Mouse (Mus musculus) hindbrain, embryonic 15.5 days (tissue): ENCODE measurements around the gene Fubp1. TPM values are rescaled to one million over a fixed set of nuclear protein-coding genes. Genes with fewer than 3 reads are reported as not detected.
"Not testable (repeated sequence)": the region's sequence is repeated elsewhere in the genome, so short reads cannot be mapped to it uniquely, and the experiment has no call there.

Experiments used
- ATAC-seq: fragments of 200-750 bp; cut with Nextera tagmentation; 2 replicates; pipeline ENCODE4 v1.8.0; 2017; ENCODE audit warnings: low read depth, moderate number of reproducible peaks, moderate TSS enrichment; ENCODE audit not compliant: low FRiP score
- H3K27ac ChIP-seq: fragments of 300-500 bp; sonication (generic); replicated peaks from 2 replicates; pipeline ENCODE4 v1.5.1; 2015; ENCODE audit warnings: mild to moderate bottlenecking, inconsistent platforms
- H3K27me3 ChIP-seq: fragments of 300-500 bp; sonication (generic); 2 replicates; pipeline ENCODE4 v1.6.1; 2015; ENCODE audit warnings: control low read depth, inconsistent platforms
- H3K36me3 ChIP-seq: fragments of 300-500 bp; sonication (generic); 2 replicates; pipeline ENCODE4 v1.6.1; 2015; ENCODE audit warnings: control low read depth, inconsistent platforms
- H3K4me1 ChIP-seq: fragments of 300-500 bp; sonication (generic); replicated peaks from 2 replicates; pipeline ENCODE4 v1.6.1; 2015; ENCODE audit warnings: control low read depth, inconsistent platforms
- H3K4me2 ChIP-seq: fragments of 300-500 bp; sonication (generic); 2 replicates; pipeline ENCODE4 v1.6.1; 2015; ENCODE audit warnings: moderate library complexity, mild to moderate bottlenecking, inconsistent platforms
- H3K4me3 ChIP-seq: fragments of 300-500 bp; sonication (generic); 2 replicates; pipeline ENCODE4 v1.5.1; 2015; ENCODE audit warnings: mild to moderate bottlenecking, inconsistent platforms
- H3K9ac ChIP-seq: fragments of 300-500 bp; sonication (generic); 2 replicates; pipeline ENCODE4 v1.6.1; 2015; ENCODE audit warnings: inconsistent platforms
- H3K9me3 ChIP-seq: fragments of 300-500 bp; sonication (generic); 2 replicates; pipeline ENCODE4 v1.6.1; 2016; ENCODE audit warnings: control low read depth, inconsistent platforms
- WGBS: fragments of 180-500 bp; shearing (Covaris S2); methylation state at CpG from one replicate; pipeline ENCODE4 v1.1.7; 2015; 5-methylcytosine and 5-hydroxymethylcytosine counted together
- polyA plus RNA-seq: library from polyadenylated mRNA; unstranded; fragments of >200 nt; fragmentation: Nextera tagmentation; extraction: Ambion mirVana; gene quantifications from 2 replicates; pipeline ENCODE4 v1.2.1, GENCODE M21; 2015

The Fubp1 gene
- polyA plus RNA-seq, 1 experiment from 2014 or later, result 201 TPM

DNA sequence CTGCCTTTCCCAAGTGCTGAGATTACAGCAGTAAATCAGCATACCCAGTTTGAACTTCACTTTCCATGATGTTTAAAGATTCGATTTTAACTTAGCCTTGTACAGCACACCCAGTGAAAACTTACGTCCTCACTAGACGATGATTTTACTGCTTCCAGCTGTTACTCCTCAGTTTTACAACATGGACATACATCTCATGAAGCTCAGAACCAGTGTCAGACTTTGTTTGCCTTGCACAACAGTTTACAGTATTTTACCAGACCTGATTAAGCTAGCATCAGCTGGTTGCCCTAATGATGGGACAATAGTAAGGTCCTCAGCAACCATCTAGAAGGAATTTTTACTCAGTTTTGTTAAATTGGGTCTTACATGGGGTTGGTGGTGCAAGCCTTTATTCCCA lies 30.9 kb downstream of the Fubp1 start:
- 84% methylated on average over 3 of the region's 3 CpGs for WGBS
- H3K9me3 ChIP-seq, result no peaks in the 10 kb centered on the region

DNA sequence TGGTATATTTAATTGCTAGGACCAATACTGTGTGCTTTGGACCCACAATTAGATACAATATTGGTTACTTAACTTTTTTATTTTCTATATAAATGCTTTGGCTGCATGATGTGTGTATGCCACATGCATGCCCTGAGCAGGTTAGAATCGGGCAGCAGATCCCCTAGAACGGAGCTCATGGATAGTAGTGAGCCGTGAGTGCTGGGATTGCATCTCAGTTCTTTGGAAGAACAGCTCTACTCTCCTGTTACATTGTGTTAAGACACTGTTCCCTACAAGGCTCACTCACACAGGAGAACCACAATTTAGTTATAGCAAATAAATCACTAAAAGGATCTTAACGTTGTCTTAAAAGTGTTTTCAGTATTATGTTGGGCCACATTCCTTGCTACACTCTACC lies 33.1 kb downstream of the Fubp1 start:
- WGBS, result 79% methylated on average over 4 of the region's 4 CpGs

More for the DNA sequence above, 30.9 kb downstream of the Fubp1 start:
- Histone ChIP-seq H3K27me3 (no peaks in the 10 kb centered on the region), H3K9ac (no peak overlapping the region), H3K4me1 (no peaks in the 10 kb centered on the region), H3K27ac (no peak overlapping the region), H3K4me2 (no peak overlapping the region), H3K36me3 (peaks cover 17% of the 10 kb centered on the region), H3K4me3 (no peak overlapping the region)
- no peak for ATAC-seq

GRCm38 (mm10) chr3:152245273-152245910 lies 35.2 kb downstream of the Fubp1 start:
- no peak overlapping the region for H3K4me3 ChIP-seq
- no peak for ATAC-seq
- H3K27me3 ChIP-seq, result no peaks in the 10 kb centered on the region
- no peaks in the 10 kb centered on the region for H3K9me3 ChIP-seq
- H3K4me1 ChIP-seq, result no peaks in the 10 kb centered on the region
- H3K9ac ChIP-seq, result no peak overlapping the region
- 82% methylated on average over 5 of the region's 5 CpGs for WGBS
- no peak overlapping the region for H3K4me2 ChIP-seq
- H3K27ac ChIP-seq, result no peak overlapping the region
- H3K36me3 ChIP-seq, result no peaks in the 10 kb centered on the region; the same call in 1 of the 2 replicates

More for the DNA sequence above, 33.1 kb downstream of the Fubp1 start:
- H3K4me1 ChIP-seq, result no peaks in the 10 kb centered on the region
- H3K27ac ChIP-seq, result no peak overlapping the region
- no peaks in the 10 kb centered on the region for H3K9me3 ChIP-seq
- H3K4me2 ChIP-seq, result no peak overlapping the region
- no peaks in the 10 kb centered on the region for H3K27me3 ChIP-seq
- H3K36me3 ChIP-seq, result peaks cover 9% of the 10 kb centered on the region
- no peak overlapping the region for H3K4me3 ChIP-seq
- ATAC-seq, result no peak
- H3K9ac ChIP-seq, result no peak overlapping the region

GRCm38 (mm10) chr3:152247708-152248107 lies 37.5 kb downstream of the Fubp1 start:
- Histone ChIP-seq H3K4me2 (no peak overlapping the region), H3K4me1 (no peaks in the 10 kb centered on the region), H3K36me3 (no peaks in the 10 kb centered on the region), H3K9me3 (no peaks in the 10 kb centered on the region), H3K27me3 (no peaks in the 10 kb centered on the region), H3K27ac (no peak overlapping the region), H3K9ac (no peak overlapping the region), H3K4me3 (no peak overlapping the region)
- ATAC-seq, result no peak
- WGBS, result 89% methylated on average over 12 of the region's 12 CpGs

DNA sequence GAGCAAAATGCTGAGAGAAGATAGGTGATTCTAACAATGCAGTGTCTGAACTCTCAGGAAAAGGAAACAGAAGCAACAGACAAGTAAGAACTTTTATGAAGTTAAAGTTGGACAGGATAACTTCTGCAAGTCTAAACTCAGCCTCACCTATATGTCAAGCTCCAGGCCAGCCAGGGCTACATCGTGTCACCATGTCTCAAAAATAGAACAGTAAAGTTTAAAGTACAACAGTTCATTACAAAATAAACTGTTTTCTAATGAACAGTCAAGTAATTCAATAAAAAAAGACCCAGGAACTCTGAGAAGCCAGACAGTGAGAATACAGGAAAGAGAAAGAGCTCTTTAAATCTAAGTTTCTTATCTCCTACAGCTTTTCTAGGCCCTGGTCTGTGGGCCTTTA lies 40.3 kb downstream of the Fubp1 start:
- WGBS, result 91% methylated on average over 1 of the region's 1 CpGs
- no peaks in the 10 kb centered on the region for H3K36me3 ChIP-seq
- no peak overlapping the region for H3K4me2 ChIP-seq
- no peak overlapping the region for H3K9ac ChIP-seq
- H3K27ac ChIP-seq, result no peak overlapping the region
- no peak for ATAC-seq
- H3K27me3 ChIP-seq, result no peaks in the 10 kb centered on the region
- H3K9me3 ChIP-seq, result no peaks in the 10 kb centered on the region
- H3K4me3 ChIP-seq, result no peak overlapping the region
- H3K4me1 ChIP-seq, result no peaks in the 10 kb centered on the region

GRCm38 (mm10) chr3:152257528-152257927 lies 47.3 kb downstream of the Fubp1 start:
- Histone ChIP-seq H3K27me3 (no peaks in the 10 kb centered on the region), H3K4me1 (no peaks in the 10 kb centered on the region), H3K27ac (no peak overlapping the region), H3K9ac (no peak overlapping the region), H3K4me2 (no peak overlapping the region), H3K9me3 (no peaks in the 10 kb centered on the region), H3K36me3 (no peaks in the 10 kb centered on the region), H3K4me3 (no peak overlapping the region)
- 90% methylated on average over 3 of the region's 3 CpGs for WGBS
- ATAC-seq, result no peak

DNA sequence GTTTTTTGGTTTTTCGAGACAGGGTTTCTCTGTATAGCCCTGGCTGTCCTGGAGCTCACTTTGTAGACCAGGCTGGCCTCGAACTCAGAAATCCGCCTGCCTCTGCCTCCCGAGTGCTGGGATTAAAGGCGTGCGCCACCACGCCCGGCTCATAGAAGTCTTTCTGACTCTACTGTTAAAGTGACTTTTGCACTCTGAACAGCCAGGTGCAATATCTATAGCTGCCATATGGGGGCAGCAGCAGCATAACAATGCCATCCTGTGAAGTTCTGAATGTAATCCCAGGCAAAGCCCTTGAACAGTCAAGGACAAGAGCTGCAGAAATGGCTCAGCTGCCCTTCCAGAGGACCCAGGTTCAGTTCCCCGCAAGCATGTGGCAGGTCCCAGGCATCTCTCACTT lies 49.2 kb downstream of the Fubp1 start:
- H3K4me2 ChIP-seq, H3K27me3 ChIP-seq, H3K4me3 ChIP-seq, H3K36me3 ChIP-seq, H3K27ac ChIP-seq, H3K9me3 ChIP-seq, H3K4me1 ChIP-seq, H3K9ac ChIP-seq: not testable (repeated sequence)
- 34% methylated on average over 8 of the region's 9 CpGs for WGBS
- ATAC-seq, result 0 out of 2 replicates have a peak, but pooled peaks have one; percentile 17

GRCm38 (mm10) chr3:152260362-152260761 lies 50.1 kb downstream of the Fubp1 start:
- Histone ChIP-seq H3K36me3 (no peaks in the 10 kb centered on the region), H3K9me3 (no peaks in the 10 kb centered on the region), H3K4me1 (peaks cover 8% of the 10 kb centered on the region), H3K9ac (no peak overlapping the region), H3K4me2 (no peak overlapping the region), H3K4me3 (no peak overlapping the region), H3K27ac (no peak overlapping the region), H3K27me3 (peaks cover 10% of the 10 kb centered on the region)
- no peak for ATAC-seq
- WGBS, result 91% methylated on average over 1 of the region's 1 CpGs

DNA sequence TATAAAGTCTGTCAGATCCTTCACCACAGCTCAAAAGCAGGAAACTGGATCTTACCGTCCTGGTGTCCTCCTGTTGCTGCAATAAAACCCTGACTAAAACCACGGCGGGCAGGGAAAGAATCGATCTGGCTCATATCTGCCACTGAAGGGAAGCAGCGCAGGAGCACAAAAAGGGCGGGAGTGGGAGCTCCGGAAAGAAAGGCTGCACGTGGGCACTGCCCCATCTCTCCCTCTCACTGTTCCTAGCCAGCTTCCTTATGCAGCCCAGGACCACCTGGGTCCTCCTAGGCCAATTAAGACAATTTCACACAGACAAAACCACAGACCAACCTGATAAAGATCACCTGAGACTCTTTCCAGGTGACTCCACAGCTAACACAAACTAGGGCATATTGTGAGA lies 51.2 kb downstream of the Fubp1 start:
- no peak overlapping the region for H3K4me3 ChIP-seq
- no peak overlapping the region for H3K27ac ChIP-seq
- H3K4me1 ChIP-seq, result peaks cover 18% of the 10 kb centered on the region
- ATAC-seq, result no peak
- 60% methylated on average over 8 of the region's 8 CpGs for WGBS
- no peak overlapping the region for H3K9ac ChIP-seq
- peaks cover 10% of the 10 kb centered on the region for H3K27me3 ChIP-seq
- no peak overlapping the region for H3K4me2 ChIP-seq
- H3K9me3 ChIP-seq, result no peaks in the 10 kb centered on the region
- H3K36me3 ChIP-seq, result no peaks in the 10 kb centered on the region

- no peaks in the 10 kb centered on the region for H3K9me3 ChIP-seq
- H3K4me3 ChIP-seq, result no peak overlapping the region
- peaks cover 10% of the 10 kb centered on the region for H3K27me3 ChIP-seq
- no peaks in the 10 kb centered on the region for H3K36me3 ChIP-seq
- H3K27ac ChIP-seq, result no peak overlapping the region
- no peak overlapping the region for H3K9ac ChIP-seq
- no peak for ATAC-seq
- peaks cover 18% of the 10 kb centered on the region for H3K4me1 ChIP-seq
- H3K4me2 ChIP-seq, result no peak overlapping the region
- 28% methylated on average over 8 of the region's 8 CpGs for WGBS
Measured at GRCm38 (mm10) chr3:152261948-152262347, 51.7 kb downstream of the Fubp1 start.

- no peak overlapping the region for H3K4me3 ChIP-seq
- no peak overlapping the region for H3K27ac ChIP-seq
- H3K27me3 ChIP-seq, result peaks cover 21% of the 10 kb centered on the region
- H3K9ac ChIP-seq, result no peak overlapping the region
- peak overlapping the region; percentile 99; the same call in 1 of the 2 replicates for H3K4me2 ChIP-seq
- H3K36me3 ChIP-seq, result no peaks in the 10 kb centered on the region
- no peak for ATAC-seq
- H3K9me3 ChIP-seq, result no peaks in the 10 kb centered on the region
- WGBS, result 40% methylated on average over 10 of the region's 10 CpGs
- peaks cover 18% of the 10 kb centered on the region for H3K4me1 ChIP-seq
Measured at GRCm38 (mm10) chr3:152264374-152264773, 54.2 kb downstream of the Fubp1 start.

DNA sequence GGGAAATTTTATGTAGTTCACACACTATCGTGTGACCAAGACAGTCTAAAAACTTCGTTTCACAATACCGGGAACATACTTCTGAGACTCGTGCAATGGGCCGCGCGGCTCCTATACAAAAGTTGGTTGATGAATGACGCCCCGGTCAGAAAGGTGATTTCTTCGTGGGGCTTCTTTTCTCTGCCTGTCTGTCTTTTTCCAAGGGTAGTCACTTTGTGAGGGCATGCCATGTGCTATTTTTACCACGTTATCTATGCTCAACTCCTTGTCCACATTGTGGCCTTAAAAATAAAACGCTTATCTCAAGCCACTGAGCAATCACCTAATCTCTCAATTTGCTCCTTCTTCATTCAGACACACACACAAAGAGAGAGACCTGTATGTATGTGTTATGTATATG lies 54.6 kb downstream of the Fubp1 start:
- no peak for ATAC-seq

More for the DNA sequence above, 54.6 kb downstream of the Fubp1 start:
- Histone ChIP-seq H3K27ac (no peak overlapping the region), H3K4me1 (peaks cover 18% of the 10 kb centered on the region), H3K36me3 (no peaks in the 10 kb centered on the region), H3K4me2 (peak overlapping the region; percentile 99), H3K9ac (peak overlapping the region; percentile 40; the same call in 1 of the 2 replicates), H3K9me3 (no peaks in the 10 kb centered on the region), H3K4me3 (peak overlapping the region; percentile 47), H3K27me3 (peaks cover 21% of the 10 kb centered on the region)
- WGBS, result 18% methylated on average over 12 of the region's 12 CpGs
